Mouse (Mus musculus) olfactory bulb, adult 2 months (tissue): ENCODE results near the gene Ndufv3. TPM values are rescaled to one million over a fixed set of nuclear protein-coding genes. Genes with fewer than 3 reads are reported as not detected.

Experiments
- H3K27ac ChIP-seq: fragments of 200-500 bp; 2 replicates; pipeline ENCODE4 v1.5.1; 2012; ENCODE audit warnings: low read depth, low read length; ENCODE audit not compliant: insufficient read depth
- H3K4me1 ChIP-seq: fragments of 200-500 bp; 2 replicates; pipeline ENCODE4 v1.6.1; 2012; ENCODE audit warnings: low read length; ENCODE audit not compliant: control insufficient read depth, insufficient read depth
- H3K4me3 ChIP-seq: fragments of 200-500 bp; 2 replicates; pipeline ENCODE4 v1.5.1; 2012; ENCODE audit warnings: mild to moderate bottlenecking, low read depth, low read length, moderate library complexity; ENCODE audit not compliant: insufficient read depth
- CTCF ChIP-seq: fragments of 200-500 bp; IDR thresholded peaks from 2 replicates; pipeline ENCODE4 v1.5.1; 2012; ENCODE audit warnings: low read depth, mild to moderate bottlenecking, low read length, moderate library complexity; ENCODE audit not compliant: insufficient read depth
- POLR2A ChIP-seq: fragments of 200-500 bp; IDR thresholded peaks from 2 replicates; pipeline ENCODE4 v1.6.1; 2012; ENCODE audit warnings: mild to moderate bottlenecking, low read depth, low read length, moderate library complexity; ENCODE audit not compliant: insufficient read depth
- WGBS: fragments of 180-500 bp; shearing (Covaris S2); methylation state at CpG from one replicate; pipeline ENCODE4 v1.1.7; 2018; 5-methylcytosine and 5-hydroxymethylcytosine counted together
- polyA plus RNA-seq: library from polyadenylated mRNA; stranded (reverse); fragments of >200 nt; gene quantifications from 2 replicates; pipeline ENCODE4 v1.2.4, GENCODE M21; 2012; ENCODE audit warnings: low replicate concordance; ENCODE audit not compliant: missing spikeins, insufficient read depth, insufficient read length

Ndufv3 gene
- polyA plus RNA-seq, 1 experiment = not detected

GRCm38 (mm10) chr17:31492416-31492815 is 27.5 kb upstream of the Ndufv3 start:
- H3K4me1 ChIP-seq = no peaks in the 10 kb centered on the region

DNA sequence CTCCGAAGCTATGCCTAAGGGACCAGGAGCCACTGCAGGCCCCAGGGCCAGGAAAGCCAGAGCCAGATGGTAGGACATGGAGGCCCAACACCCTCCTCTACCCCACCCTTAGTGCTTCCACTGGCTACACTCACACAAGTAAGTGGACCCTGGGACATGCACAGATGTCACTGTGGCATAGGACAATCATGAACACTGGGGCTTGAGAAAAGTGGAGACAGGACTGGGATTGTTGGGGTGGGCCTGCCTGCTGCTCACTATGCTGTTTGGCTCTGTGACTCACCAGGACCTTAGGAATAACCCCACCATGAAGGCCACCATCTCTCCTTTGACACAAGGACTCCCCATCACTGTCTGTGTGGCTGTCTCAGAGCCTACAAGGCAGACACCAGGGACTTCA is 24.9 kb upstream of the Ndufv3 start:
- H3K27ac ChIP-seq = no peak overlapping the region
- no peak for TF ChIP-seq CTCF
- TF ChIP-seq POLR2A = no peak
- WGBS = 90% methylated on average over 1 of the region's 1 CpGs
- no peak overlapping the region for H3K4me3 ChIP-seq
- no peaks in the 10 kb centered on the region for H3K4me1 ChIP-seq

More at GRCm38 (mm10) chr17:31492416-31492815, 27.5 kb upstream of the Ndufv3 start:
- Histone ChIP-seq H3K4me3 (no peak overlapping the region), H3K27ac (no peak overlapping the region)
- 2% methylated on average over 2 of the region's 2 CpGs for WGBS
- TF ChIP-seq CTCF = peak; percentile 85
- TF ChIP-seq POLR2A = no peak

DNA sequence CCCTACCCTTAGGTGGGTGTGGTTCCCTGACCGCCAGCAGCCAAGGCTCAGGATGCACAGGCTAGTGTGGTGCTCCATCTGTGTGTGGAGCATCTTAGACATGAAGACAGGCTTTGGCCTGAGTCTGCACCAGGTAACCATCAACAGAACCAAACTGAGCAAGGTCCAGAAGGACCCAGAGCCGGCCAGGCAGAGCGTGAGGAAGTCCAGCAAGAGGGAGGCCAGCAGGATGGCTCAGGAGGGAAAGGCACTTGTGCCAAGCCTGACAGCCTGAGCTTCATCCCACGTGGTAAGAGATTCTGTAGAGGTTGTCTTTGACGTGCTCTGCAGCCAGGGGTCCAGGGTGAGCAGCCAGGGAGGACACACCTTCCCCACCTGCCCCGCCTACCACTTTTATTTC is 22.2 kb upstream of the Ndufv3 start:
- WGBS = 89% methylated on average over 6 of the region's 6 CpGs
- H3K4me3 ChIP-seq = no peak overlapping the region
- TF ChIP-seq POLR2A (no peak), CTCF (no peak)
- H3K4me1 ChIP-seq = peaks cover 2% of the 10 kb centered on the region; the same call in 1 of the 2 replicates
- H3K27ac ChIP-seq = no peak overlapping the region

- no peak for TF ChIP-seq CTCF
- no peak for TF ChIP-seq POLR2A
- Histone ChIP-seq H3K27ac (no peak overlapping the region), H3K4me3 (no peak overlapping the region), H3K4me1 (peaks cover 19% of the 10 kb centered on the region)
- 98% methylated on average over 12 of the region's 12 CpGs for WGBS
Measured at GRCm38 (mm10) chr17:31499725-31500124, 20.2 kb upstream of the Ndufv3 start.

- H3K4me3 ChIP-seq = no peak overlapping the region
- H3K4me1 ChIP-seq = peaks cover 25% of the 10 kb centered on the region
- TF ChIP-seq CTCF = no peak
- 87% methylated on average over 8 of the region's 8 CpGs for WGBS
- H3K27ac ChIP-seq = no peak overlapping the region
Measured at GRCm38 (mm10) chr17:31500416-31500815, 19.5 kb upstream of the Ndufv3 start.

GRCm38 (mm10) chr17:31500908-31501307 is 19.0 kb upstream of the Ndufv3 start:
- TF ChIP-seq POLR2A = no peak
- H3K27ac ChIP-seq = no peak overlapping the region
- H3K4me1 ChIP-seq = peaks cover 27% of the 10 kb centered on the region
- H3K4me3 ChIP-seq = no peak overlapping the region
- WGBS = 94% methylated on average over 3 of the region's 3 CpGs

DNA sequence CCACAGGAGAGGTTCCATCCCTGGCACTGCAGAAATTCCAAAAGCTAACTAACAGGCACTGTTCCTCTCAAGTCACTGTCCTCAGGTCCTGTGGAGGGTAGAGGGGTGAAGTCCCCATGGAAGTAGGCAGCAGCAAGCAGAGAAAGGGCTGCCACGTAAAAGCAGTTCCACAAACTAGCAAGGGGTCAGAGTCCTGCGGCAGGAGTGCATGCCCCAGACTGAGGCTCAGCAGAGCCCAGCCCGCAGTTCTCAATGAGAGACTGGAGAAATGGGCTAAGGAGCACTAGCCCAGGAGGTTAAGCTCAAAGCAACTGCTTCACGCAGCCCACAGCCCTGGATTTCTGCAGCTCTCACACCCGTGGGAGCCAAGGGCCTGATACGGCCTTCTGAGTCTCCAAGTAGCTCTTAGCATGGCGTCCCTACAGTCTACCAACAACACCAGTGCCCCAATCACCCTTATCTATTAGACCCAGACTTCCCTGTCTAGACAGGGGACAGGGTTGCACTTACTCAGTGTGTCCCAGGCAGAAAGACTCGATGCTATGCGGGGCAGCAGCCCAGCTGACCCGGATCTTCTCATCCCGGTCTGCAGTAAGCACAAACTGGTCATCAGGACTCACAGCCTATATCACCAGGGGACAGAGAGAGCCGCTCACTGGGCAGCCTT is 17.5 kb upstream of the Ndufv3 start:
- Histone ChIP-seq H3K27ac (no peak overlapping the region), H3K4me3 (no peak overlapping the region), H3K4me1 (peaks cover 27% of the 10 kb centered on the region)
- TF ChIP-seq POLR2A = no peak
- no peak for TF ChIP-seq CTCF
- WGBS = 94% methylated on average over 12 of the region's 12 CpGs

- no peak overlapping the region for H3K27ac ChIP-seq
- no peak overlapping the region for H3K4me3 ChIP-seq
- WGBS = 90% methylated on average over 12 of the region's 12 CpGs
- TF ChIP-seq POLR2A (no peak), CTCF (no peak)
- peaks cover 27% of the 10 kb centered on the region for H3K4me1 ChIP-seq
Measured at GRCm38 (mm10) chr17:31503337-31503736, 16.6 kb upstream of the Ndufv3 start.

DNA sequence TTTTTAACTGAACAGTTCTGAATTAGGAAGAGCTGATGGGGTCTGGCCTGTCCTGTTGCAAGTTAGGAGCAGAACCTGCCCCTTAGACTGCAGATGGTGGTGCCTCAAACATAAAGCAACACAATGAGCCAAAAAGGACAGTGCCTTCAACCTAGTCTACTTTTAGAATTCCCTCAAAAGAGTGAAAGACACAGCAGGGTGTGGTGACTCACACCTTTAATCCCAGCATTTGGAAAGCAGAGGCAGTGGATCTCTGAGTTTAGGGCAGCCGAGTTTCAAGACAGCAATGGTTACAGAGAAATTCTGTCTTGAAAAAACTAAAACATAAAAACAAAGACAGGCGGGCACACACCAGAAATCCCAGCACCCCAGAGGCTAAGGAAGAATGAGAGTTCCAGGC is 16.0 kb upstream of the Ndufv3 start:
- WGBS = 52% methylated on average over 2 of the region's 2 CpGs
- H3K4me3 ChIP-seq = no peak overlapping the region
- H3K27ac ChIP-seq = no peak overlapping the region
- TF ChIP-seq POLR2A (no peak), CTCF (no peak)
- H3K4me1 ChIP-seq = peaks cover 27% of the 10 kb centered on the region

GRCm38 (mm10) chr17:31505013-31505412 is 14.9 kb upstream of the Ndufv3 start:
- Histone ChIP-seq H3K27ac (no peak overlapping the region), H3K4me1 (peaks cover 27% of the 10 kb centered on the region), H3K4me3 (no peak overlapping the region)
- no peak for TF ChIP-seq CTCF
- TF ChIP-seq POLR2A = no peak
- WGBS = 49% methylated on average over 5 of the region's 5 CpGs
